Mouse (Mus musculus) myocyte (in vitro differentiated cells): ENCODE data around the gene Gramd1a. TPM values are rescaled to one million over a fixed set of nuclear protein-coding genes. Genes with fewer than 3 reads are reported as not detected.

ENCODE experiments used
- H3K27me3 ChIP-seq: one replicate; pipeline ENCODE4 v1.6.1; 2011; ENCODE audit not compliant: control insufficient read depth, insufficient read depth, insufficient read length
- H3K36me3 ChIP-seq: one replicate; pipeline ENCODE4 v1.6.1; 2011; ENCODE audit not compliant: control insufficient read depth, insufficient read depth
- H3K4me2 ChIP-seq: one replicate; pipeline ENCODE4 v1.6.1; 2011; ENCODE audit warnings: low read depth, control low read depth
- H3K4me3 ChIP-seq: one replicate; pipeline ENCODE4 v1.5.1; 2011; ENCODE audit warnings: mild to moderate bottlenecking, control low read depth, moderate library complexity
- H3K79me2 ChIP-seq: one replicate; pipeline ENCODE4 v1.6.1; 2011; ENCODE audit not compliant: control insufficient read depth, insufficient read depth
- H3ac ChIP-seq: one replicate; pipeline ENCODE4 v1.6.1; 2011; ENCODE audit not compliant: control insufficient read depth, insufficient read length
- CEBPB ChIP-seq: IDR thresholded peaks from 2 replicates; pipeline ENCODE4 v1.6.1; 2011; ENCODE audit warnings: mild to moderate bottlenecking, moderate library complexity; ENCODE audit not compliant: poor library complexity, insufficient read depth, severe bottlenecking
- E2F4 ChIP-seq: IDR thresholded peaks from one replicate; pipeline ENCODE4 v1.6.1; 2011; ENCODE audit warnings: mild to moderate bottlenecking, control low read depth, moderate library complexity; ENCODE audit not compliant: insufficient read depth
- MAX ChIP-seq: IDR thresholded peaks from one replicate; pipeline ENCODE4 v1.6.1; 2011; ENCODE audit warnings: low read depth, mild to moderate bottlenecking, control low read depth
- MYOD1 ChIP-seq, 3 experiments: IDR thresholded peaks; one replicate each; pipeline ENCODE4 v1.6.1; 2011; ENCODE audit warnings: control low read depth in 2 of 3, low read depth in 2 of 3, mild to moderate bottlenecking in 2 of 3, moderate library complexity in 1 of 3; ENCODE audit not compliant: insufficient read length in 2 of 3, control insufficient read depth in 1 of 3
- MYOG ChIP-seq, 3 experiments: IDR thresholded peaks; one replicate each; pipeline ENCODE4 v1.6.1; 2011; ENCODE audit warnings: control low read depth in 2 of 3, low read depth in 2 of 3, mild to moderate bottlenecking in 2 of 3; ENCODE audit not compliant: insufficient read length in 2 of 3, control insufficient read depth in 1 of 3, insufficient read depth in 1 of 3
- POLR2A ChIP-seq: IDR thresholded peaks from one replicate; pipeline ENCODE4 v1.6.1; 2011; ENCODE audit warnings: low read depth, mild to moderate bottlenecking, control low read depth, moderate library complexity; ENCODE audit not compliant: insufficient read length
- POLR2AphosphoS2 ChIP-seq: IDR thresholded peaks from one replicate; pipeline ENCODE4 v1.6.1; 2011; ENCODE audit warnings: low read depth, control low read depth; ENCODE audit not compliant: insufficient read length
- REST ChIP-seq: IDR thresholded peaks from one replicate; pipeline ENCODE4 v1.6.1; 2011; ENCODE audit warnings: mild to moderate bottlenecking, control low read depth, moderate library complexity; ENCODE audit not compliant: insufficient read depth, insufficient read length
- SRF ChIP-seq: IDR thresholded peaks from one replicate; pipeline ENCODE4 v1.6.1; 2011; ENCODE audit warnings: low read depth; ENCODE audit not compliant: control insufficient read depth, insufficient read length
- TCF12 ChIP-seq: IDR thresholded peaks from one replicate; pipeline ENCODE4 v1.6.1; 2011; ENCODE audit warnings: mild to moderate bottlenecking, control low read depth; ENCODE audit not compliant: poor library complexity, insufficient read depth, severe bottlenecking
- TCF3 ChIP-seq: IDR thresholded peaks from one replicate; pipeline ENCODE4 v1.6.1; 2011; ENCODE audit warnings: low read depth, control low read depth; ENCODE audit not compliant: insufficient read length
- USF1 ChIP-seq: IDR thresholded peaks from one replicate; pipeline ENCODE4 v1.6.1; 2011; ENCODE audit warnings: low read depth, mild to moderate bottlenecking, control low read depth, moderate library complexity
- polyA plus RNA-seq: library from polyadenylated mRNA; unstranded; fragments of >200 nt; fragmentation: generic; extraction: Trizol; gene quantifications from one replicate; pipeline ENCODE4 v1.2.1, GENCODE M21; 2012; ENCODE audit warnings: missing spikeins

The Gramd1a gene
- polyA plus RNA-seq, 1 experiment, result 25.5 TPM

DNA sequence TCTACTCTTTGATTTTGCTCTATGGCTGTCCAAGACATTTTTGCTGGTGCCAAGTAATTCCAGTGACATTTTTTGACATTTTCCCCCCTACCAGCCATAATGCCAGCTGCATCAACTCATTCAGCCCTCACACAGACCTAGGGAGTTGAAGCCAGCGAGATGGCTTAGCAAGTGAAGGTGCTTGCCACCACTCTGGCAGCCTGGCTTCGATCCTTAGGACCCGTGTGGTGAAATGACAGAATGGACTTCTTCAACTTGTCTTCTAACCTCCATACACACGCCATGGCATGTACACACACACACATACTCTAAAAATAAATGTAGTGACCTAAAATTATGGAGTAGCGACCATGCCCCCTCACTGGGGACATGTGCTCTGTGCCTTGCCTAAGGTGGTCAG lies 31.3 kb downstream of the Gramd1a start:
- H3K4me2 ChIP-seq, result no peak overlapping the region
- H3K4me3 ChIP-seq, result no peak overlapping the region
- no peaks in the 10 kb centered on the region for H3K36me3 ChIP-seq
- no peaks in the 10 kb centered on the region for H3K27me3 ChIP-seq
- H3K79me2 ChIP-seq, result no peaks in the 10 kb centered on the region
- H3ac ChIP-seq, result no peak overlapping the region
- no peak for TF ChIP-seq CEBPB
- no peak for TF ChIP-seq USF1

DNA sequence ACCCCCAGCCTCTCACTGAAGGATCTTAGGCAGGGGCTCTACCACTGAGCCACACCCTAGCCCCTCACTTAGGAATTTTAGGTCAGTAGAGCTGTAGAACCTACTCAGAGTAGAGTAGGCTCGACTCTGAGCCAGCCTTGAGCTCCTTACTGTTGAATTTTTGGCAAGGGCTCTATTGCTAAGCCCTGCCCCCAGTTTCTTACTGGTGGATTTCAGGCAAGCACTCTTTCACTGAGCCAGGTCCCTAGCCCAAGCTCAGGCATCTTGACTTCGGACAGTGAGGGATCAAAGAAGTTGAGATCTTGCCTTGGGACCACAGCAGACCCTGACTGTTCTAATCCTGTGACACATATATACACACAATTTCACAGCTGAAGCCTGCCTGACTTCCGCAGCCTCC lies 32.0 kb downstream of the Gramd1a start:
- no peak for TF ChIP-seq POLR2AphosphoS2
- TF ChIP-seq MYOG (IDR thresholded peaks at IDR 0.05; ENCODE audit: control insufficient read depth in 1 of 3, insufficient read depth in 1 of 3, insufficient read length in 2 of 3, low read depth in 2 of 3), result no peak
- no peak for TF ChIP-seq E2F4
- no peak for TF ChIP-seq TCF3
- no peak for TF ChIP-seq POLR2A
- TF ChIP-seq SRF, result no peak
- no peak for TF ChIP-seq CEBPB
- no peak for TF ChIP-seq MYOD1 (IDR thresholded peaks at IDR 0.05; ENCODE audit: control insufficient read depth in 1 of 3, insufficient read length in 2 of 3, low read depth in 2 of 3)
- no peak for TF ChIP-seq TCF12
- no peak for TF ChIP-seq MAX
- no peak for TF ChIP-seq REST
- no peak for TF ChIP-seq USF1
- Histone ChIP-seq H3K4me3 (no peak overlapping the region), H3ac (no peak overlapping the region), H3K36me3 (no peaks in the 10 kb centered on the region), H3K79me2 (no peaks in the 10 kb centered on the region), H3K27me3 (no peaks in the 10 kb centered on the region), H3K4me2 (no peak overlapping the region)

DNA sequence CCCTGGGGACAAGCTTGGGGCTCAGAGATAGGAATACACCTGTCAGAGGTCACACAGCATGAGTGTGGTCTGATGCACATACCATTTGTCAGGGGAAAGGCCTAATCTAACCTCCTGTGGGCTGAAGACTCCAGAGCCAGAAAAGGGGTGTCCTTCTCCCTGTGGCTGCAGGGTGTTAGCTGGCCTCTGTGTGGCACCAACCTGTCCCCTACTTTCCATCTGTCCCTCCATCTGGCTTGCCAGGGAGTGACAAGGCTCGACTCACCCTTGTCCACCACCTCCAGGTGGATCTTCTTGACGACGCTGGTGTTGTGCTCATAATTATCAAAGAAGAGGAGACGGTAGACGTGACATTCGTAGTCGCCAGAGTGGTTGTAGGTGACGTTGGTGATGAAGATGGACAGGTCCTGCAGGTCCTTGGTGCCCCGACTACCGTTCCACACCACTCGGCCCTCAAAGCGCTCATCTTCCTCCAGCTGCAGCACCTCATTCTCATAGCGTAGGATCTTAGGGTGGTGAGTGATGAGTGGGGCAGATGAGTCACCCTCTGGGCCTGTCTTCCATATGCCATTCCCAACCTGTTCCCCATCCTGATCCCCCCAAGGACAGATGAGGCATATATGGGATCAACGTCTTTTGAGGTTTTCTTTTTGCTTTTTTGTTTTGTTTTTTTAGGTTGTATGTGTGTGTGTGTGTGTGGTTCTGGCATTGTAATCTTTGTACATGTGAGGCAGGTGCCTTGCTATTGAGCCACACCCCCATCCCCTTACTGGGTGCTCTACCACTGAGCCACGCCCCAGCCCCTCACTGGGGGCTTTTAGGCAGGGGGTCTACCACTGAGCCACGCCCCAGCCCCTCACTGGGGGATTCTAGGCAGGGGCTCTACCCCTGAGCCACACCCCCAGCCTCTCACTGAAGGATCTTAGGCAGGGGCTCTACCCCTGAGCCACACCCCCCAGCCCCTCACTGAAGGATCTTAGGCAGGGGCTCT lies 32.8 kb downstream of the Gramd1a start:
- Histone ChIP-seq H3K36me3 (no peaks in the 10 kb centered on the region), H3K79me2 (no peaks in the 10 kb centered on the region), H3K4me2 (no peak overlapping the region), H3K4me3 (no peak overlapping the region), H3ac (no peak overlapping the region), H3K27me3 (no peaks in the 10 kb centered on the region)
- TF ChIP-seq REST (no peak), USF1 (no peak), TCF3 (no peak), CEBPB (no peak), MAX (no peak), MYOG (IDR thresholded peaks at IDR 0.05; ENCODE audit: control insufficient read depth in 1 of 3, insufficient read depth in 1 of 3, insufficient read length in 2 of 3, low read depth in 2 of 3) (no peak), POLR2AphosphoS2 (no peak), MYOD1 (IDR thresholded peaks at IDR 0.05; ENCODE audit: control insufficient read depth in 1 of 3, insufficient read length in 2 of 3, low read depth in 2 of 3) (no peak), TCF12 (no peak), SRF (no peak), E2F4 (no peak), POLR2A (no peak)

DNA sequence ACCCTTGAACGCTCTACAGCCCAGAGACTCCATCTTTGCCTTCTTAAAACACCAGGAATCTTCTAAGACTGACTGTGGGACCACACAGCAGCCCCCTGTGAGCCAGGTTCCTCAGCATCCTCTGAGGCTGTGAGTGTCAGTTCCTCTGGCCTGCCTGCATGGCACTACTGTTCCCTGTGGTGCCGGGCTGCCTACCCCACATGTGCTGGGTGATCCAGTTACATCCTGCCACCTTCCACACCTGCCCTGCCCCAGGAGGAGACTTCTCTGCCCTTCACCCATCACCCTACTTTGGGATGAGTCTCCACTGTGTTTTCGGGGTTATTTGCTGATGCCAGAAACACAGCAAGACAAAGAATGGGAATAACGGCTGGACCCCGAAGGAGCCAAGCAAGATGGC lies 36.1 kb downstream of the Gramd1a start:
- Histone ChIP-seq H3K36me3 (no peaks in the 10 kb centered on the region), H3K4me2 (no peak overlapping the region), H3ac (no peak overlapping the region), H3K27me3 (no peaks in the 10 kb centered on the region), H3K4me3 (no peak overlapping the region), H3K79me2 (no peaks in the 10 kb centered on the region)
- TF ChIP-seq MAX (no peak), MYOG (IDR thresholded peaks at IDR 0.05; ENCODE audit: control insufficient read depth in 1 of 3, insufficient read depth in 1 of 3, insufficient read length in 2 of 3, low read depth in 2 of 3) (no peak)

DNA sequence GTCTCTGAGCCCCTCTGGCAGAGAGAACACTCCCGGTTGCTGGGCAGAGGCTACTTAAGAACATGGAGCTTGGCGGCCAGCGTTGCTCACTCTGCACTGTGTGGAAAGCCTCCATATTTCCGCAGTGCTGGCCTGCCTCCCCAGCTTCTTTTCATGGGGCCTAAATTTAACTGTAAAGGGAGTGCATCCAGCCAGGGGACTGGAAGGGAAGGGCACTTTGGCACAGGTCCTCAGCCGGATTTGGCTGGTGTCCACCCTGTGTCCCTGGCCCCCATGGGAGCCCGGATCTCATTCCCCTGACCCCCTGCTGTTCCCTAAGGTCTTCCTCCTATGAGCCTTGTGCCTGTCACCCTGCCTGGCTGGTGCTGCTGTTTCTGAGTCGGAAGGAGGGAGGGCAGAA lies 37.2 kb downstream of the Gramd1a start:
- Histone ChIP-seq H3ac (no peak overlapping the region), H3K79me2 (no peaks in the 10 kb centered on the region), H3K4me3 (no peak overlapping the region), H3K27me3 (peaks cover 3% of the 10 kb centered on the region), H3K36me3 (no peaks in the 10 kb centered on the region), H3K4me2 (no peak overlapping the region)
- no peak for TF ChIP-seq TCF12
